Mouse (Mus musculus) midbrain, postnatal 0 days (tissue): ENCODE data around the gene Gm36210. TPM values are rescaled to one million over a fixed set of nuclear protein-coding genes. Genes with fewer than 3 reads are reported as not detected.
"Not testable (repeated sequence)": the region's sequence is repeated elsewhere in the genome, so short reads cannot be mapped to it uniquely, and the experiment has no call there.

Experiments used
- ATAC-seq: fragments of 200-750 bp; cut with Nextera tagmentation; 2 replicates; pipeline ENCODE4 v1.8.0; 2017; ENCODE audit warnings: moderate number of reproducible peaks, mild to moderate bottlenecking, moderate TSS enrichment, moderate library complexity; ENCODE audit not compliant: low FRiP score
- DNase-seq: peaks from one replicate; pipeline ENCODE4 v3.0.0-alpha.2; 2015; ENCODE audit warnings: low spot score
- H3K27ac ChIP-seq: fragments of 300-500 bp; sonication (generic); 2 replicates; pipeline ENCODE4 v1.5.1; 2014; ENCODE audit warnings: low read depth, mild to moderate bottlenecking, low read length, mixed read lengths
- H3K27me3 ChIP-seq: fragments of 300-500 bp; sonication (generic); 2 replicates; pipeline ENCODE4 v1.6.1; 2014; ENCODE audit warnings: low read length, control low read depth, mixed read lengths; ENCODE audit not compliant: insufficient read depth
- H3K36me3 ChIP-seq: fragments of 300-500 bp; sonication (generic); 2 replicates; pipeline ENCODE4 v1.6.1; 2014; ENCODE audit warnings: low read length, control low read depth, mixed read lengths; ENCODE audit not compliant: insufficient read depth
- H3K4me1 ChIP-seq: fragments of 300-500 bp; sonication (generic); 2 replicates; pipeline ENCODE4 v1.6.1; 2014; ENCODE audit warnings: mild to moderate bottlenecking, control low read depth, antibody characterized with exemption, low read length, mixed read lengths; ENCODE audit not compliant: insufficient read depth
- H3K4me2 ChIP-seq: fragments of 300-500 bp; sonication (generic); 2 replicates; pipeline ENCODE4 v1.6.1; 2014; ENCODE audit warnings: low read depth, mild to moderate bottlenecking, low read length, mixed read lengths; ENCODE audit not compliant: poor library complexity, severe bottlenecking
- H3K4me3 ChIP-seq: fragments of 300-500 bp; sonication (generic); 2 replicates; pipeline ENCODE4 v1.5.1; 2014; ENCODE audit warnings: low read depth, mild to moderate bottlenecking, low read length, moderate library complexity
- H3K9ac ChIP-seq: fragments of 300-500 bp; sonication (generic); replicated peaks from 2 replicates; pipeline ENCODE4 v1.6.1; 2014; ENCODE audit warnings: mild to moderate bottlenecking, low read length, moderate library complexity, mixed read lengths; ENCODE audit not compliant: poor library complexity, severe bottlenecking
- H3K9me3 ChIP-seq: fragments of 300-500 bp; sonication (generic); 2 replicates; pipeline ENCODE4 v1.6.1; 2016; ENCODE audit warnings: low read length, control low read depth
- CTCF ChIP-seq: IDR thresholded peaks from 2 replicates; pipeline ENCODE4 v1.5.1; 2016; ENCODE audit warnings: antibody characterized with exemption, mild to moderate bottlenecking
- WGBS: fragments of 180-500 bp; shearing (Covaris S2); extraction: QIAGEN DNeasy Blood & Tissue Kit; methylation state at CpG from one replicate; pipeline ENCODE4 v1.1.7; 2014; 5-methylcytosine and 5-hydroxymethylcytosine counted together
- polyA plus RNA-seq: library from polyadenylated mRNA; unstranded; fragments of >200 nt; fragmentation: Nextera tagmentation; extraction: Ambion mirVana; gene quantifications from 2 replicates; pipeline ENCODE4 v1.2.1, GENCODE M21; 2015
- total RNA-seq: library from RNA; depleted of rRNA; stranded (reverse); fragments of >200 nt; gene quantifications from 2 replicates; pipeline ENCODE4 v1.2.3, GENCODE M21; 2014

The Gm36210 gene
- total and polyA plus RNA-seq, 2 experiments from 2014 or later = 0.32 TPM; not detected in 1

DNA sequence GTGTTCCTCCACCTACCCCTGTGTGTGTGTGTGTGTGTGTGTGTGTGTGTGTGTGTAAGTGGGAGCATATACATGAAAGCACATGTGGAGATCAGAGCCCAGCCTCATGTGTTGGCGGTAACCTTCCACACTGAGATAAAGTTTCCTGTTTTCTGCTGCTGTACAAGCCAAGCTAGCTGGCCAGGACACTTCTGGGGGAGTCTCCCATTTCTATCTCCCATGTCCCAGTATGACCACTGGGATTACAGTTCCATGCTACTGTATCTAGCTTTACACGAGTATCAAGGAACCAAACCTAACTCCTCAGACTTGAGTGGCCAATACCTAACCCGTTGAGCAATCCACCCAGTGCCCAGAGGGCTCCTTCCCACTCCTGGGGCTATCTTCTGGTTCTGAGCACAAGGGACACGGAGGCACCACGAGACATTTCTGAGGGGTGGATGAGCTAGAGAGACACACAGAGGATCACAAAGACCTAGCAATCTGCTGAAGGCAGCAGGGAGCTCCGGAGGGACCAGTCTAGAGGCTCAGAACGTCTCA, 42.7 kb downstream of the Gm36210 start:
- H3K27me3 ChIP-seq = no peaks in the 10 kb centered on the region
- H3K9me3 ChIP-seq = no peaks in the 10 kb centered on the region
- H3K4me3 ChIP-seq = no peak overlapping the region
- no peak for TF ChIP-seq CTCF
- H3K36me3 ChIP-seq = no peaks in the 10 kb centered on the region
- H3K4me2 ChIP-seq = no peak overlapping the region
- DNase-seq (no peak), ATAC-seq (no peak)
- H3K27ac ChIP-seq = no peak overlapping the region
- no peak overlapping the region for H3K9ac ChIP-seq
- no peaks in the 10 kb centered on the region for H3K4me1 ChIP-seq
- 81% methylated on average over 7 of the region's 7 CpGs for WGBS

DNA sequence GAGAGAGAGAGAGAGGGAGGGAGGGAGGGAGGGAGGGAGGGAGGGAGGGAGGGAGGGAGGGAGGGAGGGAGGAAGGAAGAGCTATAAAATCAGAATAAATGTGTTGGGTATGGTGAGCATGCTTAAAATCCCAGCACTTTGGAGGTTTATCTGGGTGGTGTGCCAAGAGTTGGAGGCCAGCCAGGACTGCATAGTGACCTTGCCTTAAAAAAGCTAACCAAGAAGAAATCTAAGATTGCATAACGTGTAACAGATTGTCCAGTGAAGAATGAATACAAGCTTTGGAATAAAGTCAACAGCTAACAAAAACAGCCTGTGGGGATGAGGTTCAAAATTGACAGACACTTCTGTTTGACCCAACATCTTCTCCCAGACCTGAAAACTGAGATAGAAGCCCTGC, 43.3 kb downstream of the Gm36210 start:
- Histone ChIP-seq H3K27ac (no peak overlapping the region), H3K27me3 (no peaks in the 10 kb centered on the region), H3K4me1 (no peaks in the 10 kb centered on the region), H3K4me3 (no peak overlapping the region), H3K4me2 (no peak overlapping the region), H3K9ac (no peak overlapping the region), H3K36me3 (no peaks in the 10 kb centered on the region), H3K9me3 (no peaks in the 10 kb centered on the region)
- 52% methylated on average over 1 of the region's 1 CpGs for WGBS
- ATAC-seq = no peak
- no peak for TF ChIP-seq CTCF
- DNase-seq = peak; percentile 14

DNA sequence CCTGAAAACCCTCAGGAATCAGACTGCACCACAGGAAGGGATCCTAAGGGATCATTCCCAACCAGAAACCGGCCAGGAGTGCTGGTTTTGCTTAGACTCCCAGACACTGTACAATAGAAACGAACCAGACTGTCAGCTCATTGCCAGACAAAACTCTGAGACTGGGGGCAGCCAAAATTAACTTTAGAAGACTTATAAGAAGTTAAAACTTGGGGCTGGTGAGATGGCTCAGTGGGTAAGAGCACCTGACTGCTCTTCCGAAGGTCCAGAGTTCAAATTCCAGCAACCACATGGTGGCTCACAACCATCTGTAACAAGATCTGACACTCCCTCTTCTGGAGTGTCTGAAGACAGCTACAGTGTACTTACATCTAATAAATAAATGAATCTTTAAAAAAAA, 45.4 kb downstream of the Gm36210 start:
- H3K4me2 ChIP-seq, DNase-seq, ATAC-seq, H3K36me3 ChIP-seq, H3K27me3 ChIP-seq, H3K9me3 ChIP-seq, H3K9ac ChIP-seq, H3K4me3 ChIP-seq, H3K4me1 ChIP-seq, H3K27ac ChIP-seq: not testable (repeated sequence)
- 79% methylated on average over 3 of the region's 3 CpGs for WGBS

DNA sequence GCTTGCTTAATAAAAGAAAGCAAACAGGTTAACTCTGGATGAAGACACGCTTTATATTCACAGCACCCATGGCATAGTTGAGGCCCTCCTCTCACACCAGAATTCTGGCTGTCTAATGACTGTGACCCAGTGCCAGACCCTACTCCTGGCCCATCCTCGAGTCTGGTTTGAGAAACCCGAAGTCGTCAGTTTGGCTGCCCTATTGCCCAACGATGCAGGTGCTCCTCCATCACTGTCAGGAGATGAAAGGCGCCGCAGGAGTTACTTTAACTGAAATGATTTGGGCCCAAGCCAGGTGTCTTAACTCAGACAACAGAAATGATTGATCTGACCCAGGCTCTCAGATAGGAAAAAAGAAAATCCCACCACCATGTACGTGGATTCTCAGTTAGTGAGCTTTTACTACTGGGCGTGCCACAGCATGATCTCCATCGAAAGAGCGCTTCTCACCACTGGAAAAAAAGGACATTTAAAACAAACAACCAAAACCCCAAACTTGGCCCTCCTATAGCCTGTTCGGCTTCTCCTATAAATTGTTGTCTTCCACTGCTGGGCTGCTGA, 46.8 kb downstream of the Gm36210 start:
- Histone ChIP-seq H3K4me2 (no peak overlapping the region), H3K27ac (no peak overlapping the region), H3K9me3 (no peaks in the 10 kb centered on the region), H3K9ac (no peak overlapping the region), H3K36me3 (no peaks in the 10 kb centered on the region), H3K27me3 (no peaks in the 10 kb centered on the region), H3K4me1 (no peaks in the 10 kb centered on the region), H3K4me3 (no peak overlapping the region)
- DNase-seq (no peak), ATAC-seq (no peak)
- TF ChIP-seq CTCF = no peak
- 82% methylated on average over 12 of the region's 12 CpGs for WGBS

DNA sequence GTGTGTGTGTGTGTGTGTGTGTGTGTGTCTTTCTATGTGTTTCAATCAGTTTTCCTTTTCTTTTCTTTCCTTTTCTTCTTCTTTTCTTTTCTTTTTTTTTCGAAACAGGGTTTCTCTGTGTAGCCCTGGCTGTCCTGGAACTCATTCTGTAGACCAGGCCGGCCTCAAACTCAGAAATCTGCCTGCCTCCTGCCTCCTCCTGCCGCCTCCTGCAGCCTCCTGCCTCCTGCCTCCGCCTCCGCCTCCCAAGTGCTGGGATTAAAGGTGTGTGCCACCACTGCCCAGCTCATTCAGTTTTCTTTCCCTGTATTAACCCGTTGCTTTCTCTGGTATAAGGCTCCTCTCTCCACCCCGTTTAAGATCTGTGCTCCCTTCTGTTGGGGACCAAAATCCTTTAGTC, 49.0 kb downstream of the Gm36210 start:
- H3K9me3 ChIP-seq = no peaks in the 10 kb centered on the region
- no peak overlapping the region for H3K27ac ChIP-seq
- no peak overlapping the region for H3K4me2 ChIP-seq
- H3K9ac ChIP-seq = no peak overlapping the region
- no peaks in the 10 kb centered on the region for H3K36me3 ChIP-seq
- no peaks in the 10 kb centered on the region for H3K27me3 ChIP-seq
- no peaks in the 10 kb centered on the region for H3K4me1 ChIP-seq
- no peak overlapping the region for H3K4me3 ChIP-seq
- WGBS = 56% methylated on average over 7 of the region's 7 CpGs
- no peak for ATAC-seq
- no peak for TF ChIP-seq CTCF
- DNase-seq = no peak

DNA sequence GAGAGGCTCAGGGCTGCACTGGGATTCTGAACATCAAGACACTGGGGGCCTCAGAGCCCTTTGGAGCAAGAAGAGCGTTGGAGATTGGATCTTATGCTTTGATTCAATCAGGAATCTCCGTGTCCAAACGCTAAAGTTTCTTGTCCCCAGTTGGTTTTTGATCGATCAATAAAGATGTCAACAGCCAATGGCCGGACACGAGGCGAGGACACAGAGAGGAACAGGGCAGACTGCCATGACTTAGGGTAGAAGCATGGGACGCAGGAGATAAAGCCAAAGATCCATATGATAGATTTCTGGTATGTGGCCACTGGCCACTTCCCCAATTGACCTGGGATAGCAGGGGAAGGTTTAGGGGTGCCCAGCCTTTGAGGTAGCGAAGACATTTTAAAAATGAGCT, 49.8 kb downstream of the Gm36210 start:
- H3K9ac ChIP-seq = no peak overlapping the region
- H3K4me1 ChIP-seq = no peaks in the 10 kb centered on the region
- H3K9me3 ChIP-seq = no peaks in the 10 kb centered on the region
- H3K4me2 ChIP-seq = no peak overlapping the region
- DNase-seq (no peak), ATAC-seq (no peak)
- TF ChIP-seq CTCF = no peak
- WGBS = 88% methylated on average over 9 of the region's 9 CpGs
- H3K36me3 ChIP-seq = no peaks in the 10 kb centered on the region
- no peaks in the 10 kb centered on the region for H3K27me3 ChIP-seq
- H3K27ac ChIP-seq = no peak overlapping the region
- H3K4me3 ChIP-seq = no peak overlapping the region
